Mouse (Mus musculus) embryonic facial prominence, embryonic 15.5 days (tissue): ENCODE results near the gene Pim3. TPM values are rescaled to one million over a fixed set of nuclear protein-coding genes. Genes with fewer than 3 reads are reported as not detected.
"Not testable (repeated sequence)": the region's sequence is repeated elsewhere in the genome, so short reads cannot be mapped to it uniquely, and the experiment has no call there.

Experiments used
- ATAC-seq: fragments of 200-750 bp; cut with Nextera tagmentation; 2 replicates; pipeline ENCODE4 v1.8.0; 2017; ENCODE audit warnings: low read depth, moderate TSS enrichment; ENCODE audit not compliant: insufficient number of reproducible peaks, low FRiP score, low TSS enrichment
- H3K27ac ChIP-seq: fragments of 300-500 bp; sonication (generic); replicated peaks from 2 replicates; pipeline ENCODE4 v1.5.1; 2015; ENCODE audit warnings: mild to moderate bottlenecking, inconsistent platforms
- H3K27me3 ChIP-seq: fragments of 300-500 bp; sonication (generic); 2 replicates; pipeline ENCODE4 v1.6.1; 2015; ENCODE audit warnings: inconsistent platforms
- H3K36me3 ChIP-seq: fragments of 300-500 bp; sonication (generic); 2 replicates; pipeline ENCODE4 v1.6.1; 2015; ENCODE audit warnings: mild to moderate bottlenecking, inconsistent platforms
- H3K4me1 ChIP-seq: fragments of 300-500 bp; sonication (generic); 2 replicates; pipeline ENCODE4 v1.6.1; 2015; ENCODE audit warnings: inconsistent platforms
- H3K4me2 ChIP-seq: fragments of 300-500 bp; sonication (generic); replicated peaks from 2 replicates; pipeline ENCODE4 v1.6.1; 2015; ENCODE audit warnings: mild to moderate bottlenecking, inconsistent platforms
- H3K4me3 ChIP-seq: fragments of 300-500 bp; sonication (generic); replicated peaks from 2 replicates; pipeline ENCODE4 v1.5.1; 2015; ENCODE audit warnings: mild to moderate bottlenecking, inconsistent platforms
- H3K9ac ChIP-seq: fragments of 300-500 bp; sonication (generic); 2 replicates; pipeline ENCODE4 v1.6.1; 2015; ENCODE audit warnings: inconsistent platforms
- H3K9me3 ChIP-seq: fragments of 300-500 bp; sonication (generic); replicated peaks from 2 replicates; pipeline ENCODE4 v1.6.1; 2016; ENCODE audit warnings: inconsistent platforms
- WGBS: fragments of 180-500 bp; shearing (Covaris S2); methylation state at CpG from one replicate; pipeline ENCODE4 v1.1.7; 2015; 5-methylcytosine and 5-hydroxymethylcytosine counted together
- polyA plus RNA-seq: library from polyadenylated mRNA; unstranded; fragments of >200 nt; fragmentation: Nextera tagmentation; extraction: Ambion mirVana; gene quantifications from 2 replicates; pipeline ENCODE4 v1.2.1, GENCODE M21; 2015

Pim3 gene
- 63.0 and 64.8 TPM in 2 replicates for polyA plus RNA-seq

DNA sequence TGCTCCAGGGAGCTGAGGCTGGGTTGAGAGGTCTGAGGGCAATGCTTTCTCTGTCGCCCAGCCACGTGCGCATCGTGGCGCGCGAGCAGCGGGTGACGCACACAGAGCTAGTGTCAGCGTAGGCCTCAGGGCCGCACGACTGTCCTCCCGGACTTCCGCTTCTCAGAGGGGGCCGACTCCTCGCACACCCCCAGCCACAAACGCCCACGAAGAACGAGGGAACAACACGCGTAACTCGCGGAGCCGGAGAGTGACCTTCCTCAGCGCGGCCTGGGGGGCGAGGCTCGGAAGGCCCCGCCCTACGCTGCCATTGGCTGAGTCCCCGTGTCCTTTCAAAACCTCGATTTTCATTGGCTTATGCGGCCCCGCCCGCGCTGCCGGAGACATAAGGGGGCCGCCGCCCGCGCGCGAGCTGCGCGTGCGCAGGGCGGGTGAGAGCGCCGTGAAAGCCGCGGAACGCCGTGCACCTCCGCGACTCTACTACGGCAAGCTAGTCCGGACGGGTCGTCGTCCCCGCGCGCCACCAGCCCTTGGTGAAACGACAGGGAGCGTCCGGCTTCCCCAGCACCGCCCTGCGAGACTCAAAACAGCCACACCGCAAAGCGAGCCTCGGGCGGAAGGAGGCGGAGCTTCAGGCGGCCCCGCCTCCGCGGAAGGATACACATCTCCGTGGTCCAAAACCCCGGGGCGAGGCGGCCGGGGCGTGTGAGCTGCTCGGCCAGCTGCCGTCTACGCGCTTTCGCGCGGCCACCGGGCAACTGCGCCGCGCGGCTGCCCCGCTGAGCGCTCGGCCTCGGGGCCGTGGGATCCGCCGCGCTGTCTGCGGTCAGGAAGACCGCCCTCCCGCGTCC lies at the start of gene Pim3:
TSS of gene Pim3 (plus strand) at position 415 of the 851 bp plus-strand sequence.
- ATAC-seq: peak; percentile 85
- H3K27ac ChIP-seq: peak within 1 kb of the TSS; percentile 97
- peak within 1 kb of the TSS; percentile 89 for H3K4me2 ChIP-seq
- no peaks in the 10 kb centered on the region for H3K27me3 ChIP-seq
- peaks cover 38% of the 10 kb centered on the region for H3K4me1 ChIP-seq
- H3K9me3 ChIP-seq: no peaks in the 10 kb centered on the region
- H3K36me3 ChIP-seq: peaks cover 21% of the 10 kb centered on the region
- H3K9ac ChIP-seq: peak within 1 kb of the TSS; percentile 80
- H3K4me3 ChIP-seq: peak within 1 kb of the TSS; percentile 87
- WGBS: under 1% methylated on average over 97 of the region's 107 CpGs

DNA sequence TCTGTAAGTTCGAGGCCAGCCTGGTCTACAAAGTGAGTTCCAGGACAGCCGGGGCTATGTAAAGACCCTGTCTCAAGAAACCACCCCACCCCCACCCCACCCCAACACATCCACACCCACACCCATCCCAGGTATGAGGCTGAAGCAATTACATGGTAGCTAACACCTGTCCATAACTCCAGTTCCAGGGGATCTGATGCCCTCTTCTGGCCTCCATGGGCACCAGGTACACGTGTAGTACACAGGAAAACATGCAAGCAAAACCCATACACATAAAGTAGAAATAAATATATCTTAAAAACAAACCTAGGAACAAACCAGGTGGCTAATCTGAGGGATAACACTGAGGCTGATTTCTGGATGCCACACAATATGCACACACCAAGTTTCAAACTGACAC lies 48.7 kb upstream of the Pim3 start:
- Histone ChIP-seq H3K4me2 (no peak overlapping the region), H3K27me3 (no peaks in the 10 kb centered on the region), H3K4me3 (no peak overlapping the region), H3K9me3 (no peaks in the 10 kb centered on the region), H3K27ac (no peak overlapping the region), H3K9ac (no peak overlapping the region), H3K4me1 (peaks cover 2% of the 10 kb centered on the region), H3K36me3 (peaks cover 59% of the 10 kb centered on the region)
- WGBS: 81% methylated on average over 3 of the region's 3 CpGs
- ATAC-seq: no peak

DNA sequence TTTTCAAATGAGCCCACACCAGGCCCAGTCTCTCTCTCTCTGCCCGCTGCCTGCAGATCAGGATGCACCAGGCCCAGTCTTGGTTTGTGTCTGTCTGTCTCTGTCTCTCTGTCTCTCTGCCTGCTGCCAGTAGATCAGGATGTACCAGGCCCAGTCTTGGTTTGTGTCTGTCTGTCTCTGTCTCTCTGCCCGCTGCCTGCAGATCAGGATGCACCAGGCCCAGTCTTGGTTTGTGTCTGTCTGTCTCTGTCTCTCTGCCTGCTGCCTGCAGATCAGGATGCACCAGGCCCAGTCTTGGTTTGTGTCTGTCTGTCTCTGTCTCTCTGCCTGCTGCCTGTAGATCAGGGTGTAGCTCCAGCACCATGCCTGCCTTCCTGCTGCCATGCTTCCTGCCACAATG lies 48.1 kb upstream of the Pim3 start:
- H3K36me3 ChIP-seq: peaks cover 53% of the 10 kb centered on the region

GRCm38 (mm10) chr15:88814411-88815047 lies 47.5 kb upstream of the Pim3 start:
- 95% methylated on average over 11 of the region's 11 CpGs for WGBS
- Histone ChIP-seq H3K36me3 (peaks cover 47% of the 10 kb centered on the region), H3K9ac (no peak overlapping the region), H3K9me3 (no peaks in the 10 kb centered on the region), H3K4me1 (peaks cover 6% of the 10 kb centered on the region), H3K4me2 (no peak overlapping the region), H3K4me3 (no peak overlapping the region), H3K27ac (no peak overlapping the region), H3K27me3 (no peaks in the 10 kb centered on the region)
- no peak for ATAC-seq

More for the DNA sequence above, 48.1 kb upstream of the Pim3 start:
- not testable (repeated sequence) for H3K9me3 ChIP-seq, ATAC-seq, H3K4me2 ChIP-seq, H3K27me3 ChIP-seq, H3K4me3 ChIP-seq, H3K27ac ChIP-seq, H3K4me1 ChIP-seq, H3K9ac ChIP-seq
- WGBS: 90% methylated on average over 2 of the region's 2 CpGs

DNA sequence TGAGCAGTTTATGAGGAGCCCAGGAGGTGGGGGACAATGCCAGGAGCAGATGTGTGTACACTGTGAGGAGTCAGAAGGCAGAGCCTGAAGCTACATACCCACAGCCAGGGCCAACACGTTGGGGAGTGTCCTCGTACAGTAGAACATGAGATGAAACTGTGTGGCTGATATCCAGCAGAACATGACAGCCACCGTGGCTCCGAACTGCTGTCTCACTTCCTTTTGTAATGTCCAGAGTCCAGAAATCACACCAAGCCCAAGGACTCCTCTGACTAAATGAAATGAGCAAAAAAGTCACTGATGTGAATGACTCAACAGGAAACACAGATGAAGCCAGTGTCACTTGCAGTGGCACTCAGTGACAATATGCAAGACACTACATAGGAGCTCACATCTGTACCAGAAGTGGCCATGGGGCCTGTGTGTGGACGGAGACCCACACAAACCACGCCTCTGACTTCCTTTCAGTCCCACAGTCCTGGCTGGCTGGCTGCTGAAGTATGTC lies 46.7 kb upstream of the Pim3 start:
- no peaks in the 10 kb centered on the region for H3K27me3 ChIP-seq
- H3K9me3 ChIP-seq: no peaks in the 10 kb centered on the region
- no peak overlapping the region for H3K4me2 ChIP-seq
- no peak for ATAC-seq
- WGBS: 87% methylated on average over 6 of the region's 6 CpGs
- peaks cover 45% of the 10 kb centered on the region for H3K36me3 ChIP-seq
- H3K27ac ChIP-seq: no peak overlapping the region
- H3K9ac ChIP-seq: no peak overlapping the region
- no peak overlapping the region for H3K4me3 ChIP-seq
- H3K4me1 ChIP-seq: peaks cover 8% of the 10 kb centered on the region

DNA sequence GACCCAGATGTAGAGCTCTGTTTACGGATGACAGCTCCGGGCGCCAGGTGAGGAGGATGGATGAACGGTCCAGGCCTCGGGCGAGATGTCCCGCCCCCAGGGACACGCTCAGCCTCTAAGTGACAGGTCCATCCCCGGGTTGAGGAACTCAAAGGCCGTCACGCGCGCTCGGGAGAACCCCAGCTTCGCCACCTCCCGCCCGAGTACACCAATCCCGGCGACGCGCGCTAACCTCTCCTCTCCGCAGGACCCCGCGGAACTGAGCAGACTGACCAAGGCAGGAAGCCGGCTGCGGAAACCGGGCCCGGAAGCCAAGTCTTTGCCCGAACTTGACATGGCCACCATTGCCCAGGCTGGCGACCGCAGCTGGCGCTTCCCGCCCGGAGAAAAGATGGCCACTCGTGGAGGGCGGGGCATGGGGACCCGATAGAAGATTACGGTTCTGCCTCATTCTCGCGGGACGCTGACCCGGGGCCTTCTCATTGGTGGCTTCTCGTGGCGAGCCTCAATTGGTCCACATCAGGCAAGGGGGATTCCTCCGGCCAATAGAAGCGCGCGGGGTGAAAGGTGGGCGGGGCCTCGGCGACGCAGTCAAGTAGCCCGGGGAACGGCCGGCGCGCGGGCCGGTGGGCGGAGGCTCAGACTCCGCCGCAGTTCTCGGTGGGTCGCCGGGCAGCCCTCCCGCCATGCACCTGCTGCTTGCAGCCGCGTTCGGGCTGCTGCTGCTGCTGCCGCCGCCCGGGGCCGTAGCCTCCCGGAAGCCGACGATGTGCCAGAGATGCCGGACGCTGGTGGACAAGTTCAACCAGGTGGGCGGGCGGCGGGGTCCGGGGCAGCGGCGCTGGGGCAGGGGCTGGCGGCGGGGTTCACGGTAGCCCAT lies 42.7 kb upstream of the Pim3 start, which contains the start of the genes Alg12 and Creld2:
TSS of gene Alg12 (minus strand) at position 293 of the 880 bp plus-strand sequence.
TSS of gene Creld2 (plus strand) at position 621 of the 880 bp plus-strand sequence.
- Histone ChIP-seq H3K9me3 (no peaks in the 10 kb centered on the region), H3K9ac (peak within 1 kb of the TSS; percentile 78), H3K27ac (peak within 1 kb of the TSS; percentile 52; the same call in 1 of the 2 replicates), H3K27me3 (no peaks in the 10 kb centered on the region), H3K4me1 (peaks cover 16% of the 10 kb centered on the region), H3K36me3 (peaks cover 50% of the 10 kb centered on the region), H3K4me3 (peak within 1 kb of the TSS; percentile 67), H3K4me2 (peak within 1 kb of the TSS; percentile 77)
- peak; percentile 98 for ATAC-seq
- under 1% methylated on average over 88 of the region's 88 CpGs for WGBS

DNA sequence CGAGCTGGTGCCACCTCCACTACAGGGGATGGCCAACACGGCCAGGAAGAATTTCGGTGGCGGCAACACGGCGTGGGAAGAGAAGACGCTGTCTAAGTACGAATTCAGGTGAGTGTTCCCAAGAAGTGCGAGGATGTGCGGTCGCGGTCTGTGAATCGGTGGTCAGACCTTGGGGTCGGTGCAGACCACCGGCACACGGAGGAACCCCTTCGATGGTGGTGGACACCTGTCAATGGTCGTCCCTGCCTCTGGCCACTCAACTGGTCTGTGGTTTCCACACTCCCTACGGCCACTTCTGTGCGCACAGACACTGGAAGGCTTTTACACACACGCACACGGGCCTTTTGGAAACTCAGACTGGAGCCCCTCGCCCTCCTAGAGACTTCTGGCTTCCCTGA lies 42.1 kb upstream of the Pim3 start:
- Histone ChIP-seq H3K36me3 (peaks cover 50% of the 10 kb centered on the region), H3K4me3 (peak overlapping the region; percentile 67), H3K4me1 (peaks cover 16% of the 10 kb centered on the region), H3K4me2 (peak overlapping the region; percentile 77), H3K9ac (peak overlapping the region; percentile 78), H3K9me3 (no peaks in the 10 kb centered on the region), H3K27ac (no peak overlapping the region), H3K27me3 (no peaks in the 10 kb centered on the region)
- under 1% methylated on average over 23 of the region's 23 CpGs for WGBS
- ATAC-seq: no peak

- Histone ChIP-seq H3K27ac (no peak overlapping the region), H3K9me3 (no peaks in the 10 kb centered on the region), H3K4me1 (peaks cover 16% of the 10 kb centered on the region), H3K4me3 (no peak overlapping the region), H3K9ac (no peak overlapping the region), H3K36me3 (peaks cover 51% of the 10 kb centered on the region), H3K4me2 (no peak overlapping the region), H3K27me3 (no peaks in the 10 kb centered on the region)
- 79% methylated on average over 7 of the region's 7 CpGs for WGBS
- ATAC-seq: no peak
Measured at GRCm38 (mm10) chr15:88821403-88821802, 40.6 kb upstream of the Pim3 start.

GRCm38 (mm10) chr15:88822513-88822912 lies 39.5 kb upstream of the Pim3 start:
- H3K4me3 ChIP-seq: no peak overlapping the region
- H3K9me3 ChIP-seq: no peaks in the 10 kb centered on the region
- ATAC-seq: no peak
- no peak overlapping the region for H3K27ac ChIP-seq
- H3K9ac ChIP-seq: no peak overlapping the region
- H3K36me3 ChIP-seq: peaks cover 52% of the 10 kb centered on the region
- peaks cover 16% of the 10 kb centered on the region for H3K4me1 ChIP-seq
- no peaks in the 10 kb centered on the region for H3K27me3 ChIP-seq
- WGBS: 93% methylated on average over 7 of the region's 7 CpGs
- H3K4me2 ChIP-seq: no peak overlapping the region

- peaks cover 15% of the 10 kb centered on the region for H3K4me1 ChIP-seq
- ATAC-seq: no peak
- no peaks in the 10 kb centered on the region for H3K27me3 ChIP-seq
- H3K9ac ChIP-seq: no peak overlapping the region
- H3K9me3 ChIP-seq: no peaks in the 10 kb centered on the region
- 88% methylated on average over 5 of the region's 5 CpGs for WGBS
- H3K36me3 ChIP-seq: peaks cover 52% of the 10 kb centered on the region
- H3K4me3 ChIP-seq: no peak overlapping the region
- no peak overlapping the region for H3K4me2 ChIP-seq
- no peak overlapping the region for H3K27ac ChIP-seq
Measured at GRCm38 (mm10) chr15:88823376-88823775, 38.6 kb upstream of the Pim3 start.
